Mouse (Mus musculus): Measurements from ENCODE around the gene Il11ra1.
"Not testable (repeated sequence)": the region's sequence is repeated elsewhere in the genome, so short reads cannot be mapped to it uniquely, and the experiment has no call there.

Il11ra1 gene

DNA sequence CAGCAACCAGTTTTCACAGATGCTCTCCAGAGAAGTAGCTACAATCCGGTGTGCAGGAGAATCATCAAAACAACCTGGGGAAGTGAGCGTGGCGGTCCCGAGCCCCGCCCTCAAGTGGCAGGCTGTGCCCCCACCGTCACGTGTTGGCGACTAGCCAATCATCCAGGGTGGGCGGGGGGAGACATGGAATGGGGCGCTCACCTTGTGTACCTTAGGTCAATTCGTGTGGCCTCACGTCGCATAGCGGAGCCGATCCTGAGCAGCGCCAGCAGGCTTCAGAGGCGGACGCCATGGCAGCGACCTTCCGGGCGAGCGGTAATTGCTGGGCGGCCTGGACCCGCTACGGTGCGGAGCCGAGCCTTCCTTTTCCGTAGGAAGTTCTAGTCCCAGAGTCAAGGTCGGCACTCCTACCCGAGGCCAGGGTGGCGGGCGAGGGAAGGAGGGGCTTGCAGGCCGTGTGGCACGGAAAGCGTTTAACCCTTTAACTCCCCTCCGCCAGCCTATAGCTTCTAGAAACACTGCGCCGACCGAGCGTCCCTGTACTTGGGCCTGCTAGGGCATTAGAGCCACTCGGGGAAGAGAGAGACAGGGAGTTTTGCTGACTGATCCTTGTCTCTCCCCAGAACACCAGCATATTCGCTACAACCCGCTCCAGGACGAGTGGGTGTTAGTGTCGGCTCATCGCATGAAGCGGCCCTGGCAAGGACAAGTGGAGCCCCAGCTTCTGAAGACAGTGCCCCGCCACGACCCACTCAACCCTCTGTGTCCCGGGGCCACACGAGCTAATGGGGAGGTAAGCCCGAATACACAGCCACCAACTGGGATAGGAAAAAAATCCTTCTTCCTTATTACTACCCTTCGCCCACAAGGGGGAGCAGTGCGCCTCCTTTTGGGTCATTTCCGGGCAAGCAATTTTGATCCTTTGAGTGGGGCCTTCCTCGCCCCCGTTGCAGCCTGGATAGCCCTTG lies 55.8 kb downstream of the Il11ra1 start, which contains the start of gene Sigmar1:
Sigmar1 (minus strand) TSS at position 820 of the 968 bp plus-strand sequence.
- DNase-seq = peak; percentile 91

DNA sequence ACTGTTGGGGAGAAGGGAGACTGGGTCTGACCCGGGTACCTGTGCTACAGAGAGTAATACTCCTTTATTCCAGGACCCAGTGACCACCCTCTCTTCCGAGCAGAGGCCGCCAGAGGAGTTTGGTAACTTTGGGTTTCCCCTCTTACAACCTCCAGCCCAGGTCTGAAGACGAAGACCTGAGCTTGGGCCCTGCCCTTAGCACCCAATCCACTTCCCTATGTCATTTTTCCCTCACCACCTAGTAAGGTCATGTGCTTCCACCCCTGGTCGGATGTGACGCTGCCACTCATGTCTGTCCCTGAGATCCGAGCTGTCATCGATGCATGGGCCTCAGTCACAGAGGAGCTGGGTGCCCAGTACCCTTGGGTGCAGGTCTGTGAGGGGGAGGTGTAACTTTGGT lies 56.7 kb downstream of the Il11ra1 start:
- peak; percentile 58 for DNase-seq

DNA sequence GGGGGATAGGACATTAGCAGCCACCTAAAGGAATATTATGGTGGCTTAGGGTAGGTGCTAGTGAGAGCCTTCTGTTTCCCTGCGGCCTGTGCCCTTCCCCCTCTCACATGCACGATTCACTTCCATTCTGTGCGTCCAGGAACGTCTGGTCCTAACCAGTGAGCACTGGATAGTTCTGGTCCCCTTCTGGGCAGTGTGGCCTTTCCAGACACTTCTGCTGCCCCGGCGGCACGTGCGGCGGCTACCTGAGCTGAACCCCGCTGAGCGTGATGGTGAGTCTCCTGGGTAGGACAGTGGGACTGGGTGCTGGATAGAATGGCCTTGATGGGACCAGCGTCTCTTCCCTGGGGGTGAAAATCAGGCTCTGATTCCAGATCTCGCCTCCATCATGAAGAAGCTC lies 57.5 kb downstream of the Il11ra1 start:
- peak; percentile 52 for DNase-seq

DNA sequence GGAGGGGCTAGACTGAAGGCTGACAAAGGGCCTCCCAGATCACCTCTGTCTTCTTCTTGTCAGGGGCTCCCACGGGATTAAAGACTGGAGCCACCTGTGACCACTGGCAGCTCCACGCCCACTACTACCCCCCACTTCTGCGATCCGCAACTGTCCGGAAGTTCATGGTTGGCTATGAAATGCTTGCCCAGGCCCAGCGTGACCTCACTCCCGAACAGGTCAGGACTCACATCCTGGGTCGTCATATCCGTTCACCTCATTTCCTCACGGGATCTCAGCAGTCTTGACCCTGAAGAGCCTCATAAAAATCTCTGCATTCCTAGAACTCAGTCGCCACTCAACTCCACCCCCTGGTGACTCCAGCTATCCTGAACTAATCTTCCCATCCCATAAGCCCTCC lies 58.2 kb downstream of the Il11ra1 start:
- DNase-seq = peak; percentile 52

DNA sequence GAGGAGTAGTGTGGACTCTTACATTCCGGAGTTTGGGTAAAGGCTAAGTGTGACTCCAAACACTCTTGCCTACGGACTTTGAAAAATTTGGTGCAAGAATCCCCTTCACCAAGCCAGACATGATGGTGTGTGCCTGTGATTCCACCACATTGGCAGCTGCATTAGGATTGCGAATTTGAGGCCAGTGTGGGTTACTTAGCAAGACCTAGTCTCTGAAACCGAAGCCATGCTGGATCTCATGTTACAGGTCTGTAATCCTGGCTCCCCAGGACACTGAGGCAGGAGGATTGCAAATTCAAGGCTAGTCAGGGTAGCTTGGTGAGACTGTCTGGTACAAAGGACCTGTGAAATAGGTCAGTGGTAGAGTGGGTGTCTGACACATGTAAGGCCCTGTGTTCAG lies 58.9 kb downstream of the Il11ra1 start:
- peak; percentile 37 for DNase-seq

DNA sequence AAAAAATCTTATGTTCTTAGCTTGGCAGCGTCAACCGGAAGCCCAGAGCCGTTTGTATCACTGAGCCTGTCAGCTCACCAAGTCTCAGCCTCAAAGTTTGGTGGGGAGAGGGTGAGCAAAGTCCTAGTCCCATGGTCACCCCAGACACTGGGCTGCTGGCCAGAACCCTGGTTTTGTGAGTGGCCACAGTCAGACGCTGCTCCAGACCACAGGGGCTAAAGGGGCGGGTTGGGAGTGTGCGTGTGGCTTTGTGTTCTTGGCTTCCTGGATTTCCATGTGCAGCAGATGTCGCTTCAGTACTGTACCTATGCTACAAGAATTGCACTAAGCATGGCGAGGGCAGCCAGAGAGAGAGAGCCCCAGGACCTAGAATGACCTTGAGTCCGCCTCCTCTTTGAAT lies 59.4 kb downstream of the Il11ra1 start:
- peak; percentile 51 for DNase-seq

DNA sequence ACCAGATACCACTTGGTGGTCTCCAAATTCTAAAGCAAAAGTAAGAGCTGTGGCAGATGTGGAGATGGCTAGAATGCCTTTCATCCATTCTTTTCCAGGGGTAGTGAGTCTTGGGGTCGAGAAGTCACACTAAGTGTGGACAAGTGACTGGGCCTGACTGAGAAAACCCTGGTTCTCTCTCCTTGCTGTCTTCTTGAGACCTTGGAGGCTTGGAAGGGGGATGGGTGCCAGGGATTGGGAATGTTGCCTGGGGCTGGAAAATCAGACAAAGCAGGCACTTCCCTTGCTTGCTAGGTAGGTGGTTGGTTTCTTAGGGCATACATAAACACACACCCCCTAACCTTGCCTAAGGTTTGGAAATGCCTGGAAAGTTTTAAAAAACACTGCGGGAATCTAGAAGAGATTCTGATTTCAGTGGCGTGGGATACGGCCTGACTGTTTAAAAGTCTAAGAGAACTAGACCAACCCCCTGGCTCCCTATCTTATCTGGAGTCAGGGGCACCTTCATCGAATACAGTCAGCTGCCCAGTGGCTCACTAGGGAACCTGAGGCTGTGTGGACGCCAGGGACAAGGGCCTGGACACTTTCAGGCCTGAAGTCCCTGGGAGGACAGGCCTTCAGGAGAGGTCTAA lies 60.0 kb downstream of the Il11ra1 start:
- DNase-seq = no peak

DNA sequence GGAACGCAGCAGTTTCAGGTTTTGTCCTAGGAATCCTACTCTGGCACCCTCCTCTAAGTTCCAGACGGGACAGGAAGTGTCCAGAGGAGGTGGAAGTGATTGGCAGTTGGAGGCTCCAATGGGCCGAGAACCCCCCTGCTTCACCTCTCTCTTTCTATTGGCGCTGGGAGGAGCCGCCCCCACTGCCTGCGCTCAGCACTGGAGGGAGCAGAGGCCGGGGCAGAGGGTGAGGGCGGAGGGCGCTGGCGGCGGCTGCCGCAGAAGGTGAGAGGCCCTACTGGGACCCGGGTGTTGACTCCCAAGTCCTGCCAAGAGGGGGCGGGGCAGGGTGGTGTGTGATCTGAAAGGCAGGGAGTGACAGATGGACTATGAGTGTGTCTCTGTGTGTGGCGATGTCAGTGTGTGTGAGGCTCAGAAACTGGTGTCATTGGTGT lies 60.5 kb downstream of the Il11ra1 start:
- peak; percentile 93 for DNase-seq

DNA sequence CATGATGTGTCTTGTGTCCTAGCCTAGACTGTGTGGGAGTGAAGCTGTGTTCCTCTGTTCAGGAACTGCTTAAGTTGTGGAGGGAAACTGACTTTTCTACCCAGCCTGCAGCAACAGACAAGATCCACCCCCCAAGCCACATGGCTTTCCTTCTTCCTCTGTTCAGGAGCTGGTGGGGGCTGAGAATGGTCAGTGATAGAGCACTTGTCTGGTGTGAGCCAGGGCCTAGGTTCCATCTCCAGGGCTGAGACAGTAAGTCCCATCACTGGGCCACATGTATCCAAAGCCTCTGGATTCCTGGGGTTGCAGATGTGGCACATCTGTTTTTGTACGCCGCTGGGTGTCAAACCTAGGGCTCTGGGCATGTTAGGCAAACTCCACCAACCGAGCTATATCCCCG lies 61.1 kb downstream of the Il11ra1 start:
- no peak for DNase-seq

DNA sequence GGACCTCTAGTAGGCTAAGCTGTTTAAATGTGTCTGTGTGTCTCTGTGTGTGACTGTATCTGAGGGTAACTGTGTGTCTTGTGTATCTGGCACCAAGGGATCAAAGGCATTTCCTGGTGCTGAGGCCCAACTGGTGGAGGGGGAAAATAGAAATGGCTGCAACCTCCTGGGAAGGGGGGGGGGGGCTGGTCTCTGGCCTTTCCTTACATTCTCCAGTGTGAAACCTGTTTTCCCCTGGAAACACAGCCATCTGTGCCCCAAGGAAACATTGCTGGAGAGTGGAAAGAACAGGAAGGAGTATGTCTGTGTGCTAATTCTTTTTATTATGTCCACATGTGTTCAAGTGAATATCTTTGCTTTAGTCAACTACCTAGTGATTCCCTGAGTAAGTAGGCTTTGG lies 61.9 kb downstream of the Il11ra1 start:
- peak; percentile 44 for DNase-seq

DNA sequence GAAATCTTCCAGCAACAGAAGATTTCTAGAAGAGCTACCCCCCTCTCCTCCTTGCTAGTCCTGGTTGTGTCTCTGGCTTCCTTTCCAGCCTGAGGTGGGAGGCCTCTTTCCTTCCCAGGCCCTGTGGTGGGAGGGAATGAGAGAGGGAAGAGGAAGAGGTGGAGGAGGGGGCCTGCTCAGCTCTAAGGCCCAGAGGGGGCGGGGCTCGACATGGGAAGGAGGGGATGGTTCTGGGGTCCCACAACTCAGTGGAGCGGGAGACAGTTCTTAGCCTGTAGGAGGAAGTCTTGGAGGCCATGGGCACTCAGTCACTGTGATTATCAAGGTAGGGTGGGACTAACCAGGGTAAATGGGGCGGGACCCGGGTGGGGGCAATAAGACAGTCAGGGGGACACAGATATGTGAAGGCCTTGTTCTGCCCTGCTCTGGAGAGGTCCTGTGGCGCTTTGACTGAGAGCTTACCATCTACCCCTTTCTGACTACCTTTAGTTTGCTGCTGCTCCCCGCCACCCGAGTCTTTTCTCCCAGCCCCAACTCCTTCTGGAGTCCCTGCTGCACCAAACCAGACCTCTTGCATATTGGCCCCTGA lies 62.4 kb downstream of the Il11ra1 start:
- DNase-seq = no peak

DNA sequence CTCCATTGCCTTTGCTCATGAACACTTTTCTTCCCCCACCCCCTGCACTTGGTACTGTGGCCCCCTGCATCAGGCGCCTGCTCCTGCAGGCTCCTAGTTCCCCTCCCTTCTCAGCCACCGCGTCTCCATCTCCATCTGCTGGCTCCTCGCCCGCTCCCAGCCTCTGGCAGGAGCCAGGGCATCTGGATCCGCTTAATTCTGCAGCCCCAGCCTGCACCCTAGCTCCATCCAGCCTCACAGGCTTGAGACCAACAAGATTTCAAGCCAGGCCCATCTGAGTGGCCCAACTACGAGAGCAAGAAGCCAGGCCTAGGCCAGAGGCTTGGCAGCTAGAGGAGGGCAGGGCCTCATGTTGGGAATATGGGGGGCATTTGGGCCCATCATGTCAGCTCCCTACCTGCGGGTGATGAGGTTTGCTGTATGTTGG lies 62.9 kb downstream of the Il11ra1 start:
- DNase-seq = peak; percentile 59

DNA sequence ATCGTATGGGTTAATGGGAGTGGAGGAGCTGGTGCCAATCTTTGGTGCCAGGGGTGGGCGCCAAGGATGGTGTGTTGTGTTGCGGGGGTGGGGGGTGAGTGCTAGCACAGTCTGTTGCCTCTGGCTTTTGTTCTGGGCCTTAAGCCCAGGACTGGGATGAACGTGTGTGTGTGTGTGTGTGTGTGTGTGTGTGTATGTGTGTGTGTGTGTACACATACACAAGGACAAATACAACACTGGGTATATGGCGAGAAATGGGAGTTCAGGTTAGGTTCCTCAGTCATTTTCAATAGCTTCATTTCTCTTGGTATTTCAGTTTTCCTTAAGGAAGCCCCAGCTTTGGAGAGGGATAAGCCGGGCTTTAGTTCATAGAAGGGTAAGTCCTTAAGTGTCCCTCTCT lies 63.4 kb downstream of the Il11ra1 start:
- peak; percentile 40 for DNase-seq

DNA sequence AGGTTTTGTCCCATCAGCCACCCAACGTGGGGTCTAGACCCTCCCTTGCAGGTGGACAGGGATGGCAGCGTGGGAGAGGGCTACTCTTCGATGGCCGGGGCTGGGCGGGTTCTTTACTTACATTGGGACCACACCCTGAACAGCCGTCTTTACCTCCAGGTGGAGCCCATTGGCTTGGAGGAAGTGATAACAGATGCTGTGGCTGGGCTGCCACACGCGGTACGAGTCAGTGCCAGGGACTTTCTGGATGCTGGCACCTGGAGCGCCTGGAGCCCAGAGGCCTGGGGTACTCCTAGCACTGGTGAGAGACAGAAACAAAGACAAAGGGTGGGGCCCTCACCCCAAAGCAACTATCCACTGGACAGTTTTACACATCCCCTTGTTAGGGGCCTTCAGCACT lies 67.5 kb downstream of the Il11ra1 start:
- peak; percentile 28 for DNase-seq

DNA sequence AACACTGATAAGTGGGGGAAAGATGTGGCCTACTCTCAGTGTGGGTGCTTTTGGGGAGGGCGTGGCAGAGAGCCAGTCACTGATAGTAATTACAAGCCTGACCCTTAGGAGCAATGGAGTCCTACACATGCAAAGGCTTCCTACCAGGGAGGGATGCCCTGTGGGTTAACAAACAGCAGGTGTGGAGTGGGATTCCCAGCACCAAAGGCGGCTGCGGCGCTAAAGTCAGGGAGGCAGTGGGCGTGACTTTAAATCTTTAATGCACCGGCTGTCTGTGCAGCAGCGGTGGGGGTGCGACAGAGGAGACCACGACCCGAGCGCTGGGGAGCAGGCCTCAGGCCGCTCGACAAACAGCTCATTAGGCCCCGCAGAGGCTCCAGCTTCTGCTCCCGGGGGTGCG lies 73.2 kb downstream of the Il11ra1 start:
- peak; percentile 59 for DNase-seq

DNA sequence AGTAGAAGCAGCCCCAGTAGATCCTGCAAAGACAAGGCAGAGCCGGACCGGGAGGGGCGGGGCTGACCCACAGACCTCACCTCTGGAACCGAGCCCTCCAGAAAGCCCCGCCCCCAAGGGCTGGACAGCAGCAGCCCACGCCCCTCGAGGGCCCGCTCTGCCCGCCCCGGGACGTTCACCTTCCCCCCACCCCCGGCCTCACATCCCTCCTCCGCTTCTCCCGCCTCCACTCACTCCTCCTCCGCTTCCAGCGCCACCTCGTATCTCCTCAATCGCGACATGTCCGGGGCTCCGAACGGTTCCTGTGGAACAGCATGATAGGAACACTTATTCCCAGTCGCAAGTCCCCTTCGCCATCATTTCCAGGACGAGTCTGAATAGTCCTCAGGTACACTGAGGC lies 73.7 kb downstream of the Il11ra1 start:
- peak; percentile 79 for DNase-seq

DNA sequence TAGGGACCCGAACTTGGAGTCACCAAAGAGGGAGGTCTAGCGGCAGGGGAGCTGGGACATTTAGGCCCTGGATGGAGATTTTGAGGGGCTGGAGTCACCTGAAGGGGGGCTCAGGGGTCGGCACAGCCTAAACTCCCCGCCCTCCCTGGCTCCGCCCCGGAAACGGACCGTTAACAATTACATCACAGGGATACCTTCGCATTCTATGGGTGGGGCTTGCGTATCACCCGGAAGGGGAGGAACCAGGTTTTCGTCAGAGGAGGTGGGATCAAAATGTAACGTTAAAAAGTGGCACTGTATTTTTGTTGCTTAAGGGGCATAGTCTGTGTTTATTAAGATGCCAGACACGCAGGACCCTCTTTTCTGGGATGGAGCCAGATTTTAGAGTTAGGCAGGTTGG lies 74.2 kb downstream of the Il11ra1 start, which contains the start of gene Ccl27a:
Ccl27a (minus strand) TSS at position 246 of the 400 bp plus-strand sequence.
- peak; percentile 93 for DNase-seq

DNA sequence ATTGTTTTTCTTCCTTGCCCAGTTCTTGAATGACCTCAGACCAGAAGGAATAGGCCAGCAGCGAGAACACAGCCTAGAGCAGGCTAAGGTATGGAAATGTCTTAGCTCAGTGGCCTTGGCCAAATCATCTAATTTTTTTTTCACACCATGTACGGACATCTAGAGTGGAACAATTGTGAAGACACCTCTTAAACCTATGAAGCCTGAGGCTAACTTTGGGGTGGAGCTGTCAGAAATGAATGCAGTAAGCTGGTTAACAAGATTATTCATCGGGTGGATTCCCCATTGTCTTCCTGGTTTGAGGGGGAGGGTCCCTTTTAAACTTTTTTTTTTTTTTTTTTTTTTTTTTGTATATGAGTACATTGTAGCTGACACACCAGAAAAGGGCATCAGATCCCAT lies 74.7 kb downstream of the Il11ra1 start:
- not testable (repeated sequence) for DNase-seq

DNA sequence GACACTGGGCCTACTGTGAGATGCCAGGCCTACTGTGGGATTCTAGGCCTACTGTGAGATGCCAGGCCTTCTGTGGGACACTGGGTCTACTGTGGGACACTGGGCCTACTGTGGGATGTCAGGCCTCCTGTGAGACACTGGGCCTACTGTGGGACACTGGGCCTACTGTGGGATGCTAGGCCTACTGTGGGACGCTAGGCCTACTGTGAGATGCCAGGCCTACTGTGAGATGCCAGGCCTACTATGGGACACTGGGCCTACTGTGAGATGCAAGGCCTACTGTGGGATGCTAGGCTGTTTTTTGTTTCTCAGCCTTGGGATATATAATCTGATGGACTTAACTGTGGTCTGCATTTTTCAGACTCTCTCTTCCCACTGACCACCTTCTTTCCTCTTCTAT lies 76.1 kb downstream of the Il11ra1 start:
- DNase-seq = peak; percentile 32

DNA sequence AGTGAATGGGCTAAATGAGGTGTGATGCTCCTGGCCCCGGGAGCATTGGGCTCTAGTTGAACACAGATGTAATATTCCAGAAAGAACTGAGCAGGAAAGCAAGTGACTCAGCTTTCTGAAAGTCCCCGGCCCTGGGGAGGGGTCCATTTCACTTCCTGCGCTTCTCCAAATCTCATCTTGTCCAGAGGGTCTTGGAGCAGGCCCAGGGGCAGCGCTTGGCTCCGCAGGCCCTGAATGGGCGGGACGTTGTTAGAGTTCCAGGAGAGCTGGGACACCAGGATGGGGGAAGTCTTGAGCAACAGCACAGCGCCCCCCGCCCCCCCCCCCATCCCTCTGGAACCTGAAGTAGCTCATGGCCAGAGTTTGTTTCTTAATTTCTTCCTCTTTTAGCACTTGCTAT lies 81.5 kb downstream of the Il11ra1 start:
- DNase-seq = not testable (repeated sequence)

DNA sequence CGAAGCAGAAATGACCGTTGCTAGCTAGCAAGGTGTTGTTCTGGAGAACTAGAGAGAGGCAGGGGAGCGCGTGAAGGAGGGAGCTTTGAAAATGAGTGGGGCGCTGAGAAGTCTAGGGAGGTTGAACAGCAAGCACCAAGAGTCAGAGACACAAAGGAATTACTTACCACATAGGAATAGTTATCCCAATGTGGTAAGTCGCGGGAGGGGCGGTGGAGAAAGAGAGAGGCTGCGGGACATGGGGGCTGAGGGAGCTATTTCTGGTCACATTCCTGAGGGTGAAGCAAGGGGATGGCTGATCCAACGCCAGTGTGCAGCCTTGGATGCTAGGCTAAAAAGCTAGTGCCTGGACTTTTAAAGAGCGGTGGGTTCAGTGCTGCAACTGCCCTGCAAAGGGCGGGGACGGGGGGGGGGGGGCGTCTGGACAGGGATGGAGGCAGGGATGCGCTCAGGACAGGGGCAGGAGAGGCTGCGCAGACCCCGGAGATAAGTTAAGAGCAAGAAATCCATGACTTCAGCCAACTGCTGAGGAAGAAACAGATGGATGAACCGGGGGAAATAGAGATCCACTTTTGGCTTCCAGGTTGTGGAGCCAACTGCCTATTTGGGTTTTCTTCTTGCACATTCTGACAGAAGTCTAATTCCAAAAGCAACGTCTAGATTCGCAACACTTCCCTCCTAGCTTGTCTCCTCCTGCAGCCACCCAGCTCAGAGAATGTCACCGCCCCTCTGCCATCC lies 82.1 kb downstream of the Il11ra1 start:
- DNase-seq = peak; percentile 46

DNA sequence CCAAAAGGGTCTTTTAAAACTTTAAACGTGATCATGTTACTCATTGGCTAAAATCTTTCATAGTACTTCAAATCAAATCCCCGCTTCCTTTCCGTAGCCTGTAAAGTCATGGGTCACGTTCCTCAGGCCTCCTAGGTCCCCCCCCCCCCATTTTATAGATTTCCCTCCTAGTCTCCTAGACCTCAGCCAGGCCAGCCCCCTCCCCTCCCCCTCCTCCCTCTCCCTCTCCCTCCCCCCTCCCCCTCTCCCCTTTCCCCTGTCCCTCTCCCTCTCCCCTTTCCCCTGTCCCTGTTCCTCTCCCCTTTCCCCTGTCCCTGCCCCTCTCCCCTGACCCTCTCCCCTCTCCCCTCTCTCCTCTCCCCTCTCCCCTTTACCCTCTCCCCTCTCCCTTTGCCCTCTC lies 82.9 kb downstream of the Il11ra1 start:
- not testable (repeated sequence) for DNase-seq

DNA sequence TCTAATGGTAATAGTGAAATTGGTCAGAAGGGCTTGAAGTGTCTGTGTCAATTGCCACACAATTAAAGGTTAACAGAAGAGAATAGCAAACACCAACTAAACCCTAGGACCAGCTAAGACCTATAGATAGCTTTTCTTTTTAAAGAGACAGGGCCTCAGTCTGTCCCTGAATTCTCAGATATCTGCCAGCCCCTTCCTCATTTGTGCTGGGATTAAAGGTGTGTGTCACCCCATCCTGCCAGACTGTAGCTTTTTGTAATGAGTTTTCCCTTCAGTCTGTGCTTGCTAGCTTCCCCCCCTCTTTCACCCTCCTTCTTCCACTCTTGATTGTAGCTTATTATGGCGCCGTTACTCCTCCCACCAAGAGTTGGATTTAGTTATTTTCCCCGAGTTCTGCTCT lies 83.4 kb downstream of the Il11ra1 start:
- DNase-seq = not testable (repeated sequence)
